Mouse (Mus musculus): ENCODE results near the gene Rnf11.

Gene Rnf11

GRCm38 (mm10) chr4:109484621-109485020 is at the start of gene Rnf11:
Gene Rnf11 (minus strand): TSS chr4:109484728.
- DNase-seq (ENCODE audit: low spot score in 2 of 2), result no peak

GRCm38 (mm10) chr4:109531111-109531510 is 46.6 kb upstream of the Rnf11 start, which contains the start of gene 4930522H14Rik:
Gene 4930522H14Rik (minus strand): TSS chr4:109531297.
- no peak for DNase-seq (ENCODE audit: low spot score in 2 of 2)

GRCm38 (mm10) chr4:109530245-109530816 is 45.8 kb upstream of the Rnf11 start:
- no peak for DNase-seq (ENCODE audit: low spot score in 2 of 2)

- DNase-seq (ENCODE audit: low spot score in 2 of 2), result peak; percentile 63 to 64
These were observed 20.4 kb upstream of the Rnf11 start for GRCm38 (mm10) chr4:109504885-109505284.

- DNase-seq (ENCODE audit: low spot score in 2 of 2), result no peak
These were observed 13.9 kb upstream of the Rnf11 start for GRCm38 (mm10) chr4:109498476-109498875.

- DNase-seq (ENCODE audit: low spot score in 2 of 2), result no peak
These were observed 9.1 kb upstream of the Rnf11 start for GRCm38 (mm10) chr4:109493581-109493980.

- DNase-seq (ENCODE audit: low spot score in 2 of 2), result no peak
These were observed 4.3 kb upstream of the Rnf11 start for GRCm38 (mm10) chr4:109488812-109489211.

GRCm38 (mm10) chr4:109482701-109483100 is 1.8 kb downstream of the Rnf11 start:
- no peak for DNase-seq (ENCODE audit: low spot score in 2 of 2)

GRCm38 (mm10) chr4:109481424-109481823 is 3.1 kb downstream of the Rnf11 start:
- DNase-seq (ENCODE audit: low spot score in 2 of 2), result no peak

GRCm38 (mm10) chr4:109477454-109477853 is 7.1 kb downstream of the Rnf11 start:
- DNase-seq (ENCODE audit: low spot score in 2 of 2), result no peak

- DNase-seq (ENCODE audit: low spot score in 2 of 2), result peak; percentile 86 to 92
These were observed 7.9 kb downstream of the Rnf11 start for GRCm38 (mm10) chr4:109476554-109477014.

- DNase-seq (ENCODE audit: low spot score in 2 of 2), result peak; percentile 41 to 43
These were observed 8.7 kb downstream of the Rnf11 start for GRCm38 (mm10) chr4:109475577-109476553.

GRCm38 (mm10) chr4:109475078-109475477 is 9.4 kb downstream of the Rnf11 start:
- no peak for DNase-seq (ENCODE audit: low spot score in 2 of 2)

GRCm38 (mm10) chr4:109472566-109472965 is 12.0 kb downstream of the Rnf11 start:
- no peak for DNase-seq (ENCODE audit: low spot score in 2 of 2)

GRCm38 (mm10) chr4:109471606-109472005 is 12.9 kb downstream of the Rnf11 start:
- DNase-seq (ENCODE audit: low spot score in 2 of 2), result no peak

- no peak for DNase-seq (ENCODE audit: low spot score in 2 of 2)
These were observed 16.8 kb downstream of the Rnf11 start for GRCm38 (mm10) chr4:109467687-109468086.

- DNase-seq (ENCODE audit: low spot score in 2 of 2), result no peak
These were observed 20.6 kb downstream of the Rnf11 start for GRCm38 (mm10) chr4:109463892-109464291.

GRCm38 (mm10) chr4:109460421-109461179 is 23.9 kb downstream of the Rnf11 start:
- DNase-seq (ENCODE audit: low spot score in 2 of 2), result no peak

GRCm38 (mm10) chr4:109456821-109457220 is 27.7 kb downstream of the Rnf11 start:
- no peak for DNase-seq (ENCODE audit: low spot score in 2 of 2)

- DNase-seq (ENCODE audit: low spot score in 2 of 2), result no peak
These were observed 36.0 kb downstream of the Rnf11 start for GRCm38 (mm10) chr4:109448531-109448930.

GRCm38 (mm10) chr4:109445956-109446355 is 38.6 kb downstream of the Rnf11 start:
- DNase-seq (ENCODE audit: low spot score in 2 of 2), result no peak

GRCm38 (mm10) chr4:109445397-109445796 is 39.1 kb downstream of the Rnf11 start:
- no peak for DNase-seq (ENCODE audit: low spot score in 2 of 2)
